Mouse (Mus musculus) kidney, embryonic 16.5 days (tissue): ENCODE results near the gene Pou2f3. TPM values are rescaled to one million over a fixed set of nuclear protein-coding genes. Genes with fewer than 3 reads are reported as not detected.

Experiments used
- ATAC-seq: fragments of 200-750 bp; cut with Nextera tagmentation; 2 replicates; pipeline ENCODE4 v1.8.0; 2017; ENCODE audit warnings: moderate TSS enrichment; ENCODE audit not compliant: low FRiP score, low TSS enrichment
- H3K27ac ChIP-seq: fragments of 300-500 bp; sonication (generic); 2 replicates; pipeline ENCODE4 v1.5.1; 2014; ENCODE audit warnings: low read length
- H3K27me3 ChIP-seq: fragments of 300-500 bp; sonication (generic); 2 replicates; pipeline ENCODE4 v1.6.1; 2014; ENCODE audit warnings: low read length, control low read depth, mixed read lengths; ENCODE audit not compliant: insufficient read depth
- H3K36me3 ChIP-seq: fragments of 300-500 bp; sonication (generic); 2 replicates; pipeline ENCODE4 v1.6.1; 2014; ENCODE audit warnings: low read length, control low read depth, mixed read lengths; ENCODE audit not compliant: insufficient read depth
- H3K4me1 ChIP-seq: fragments of 300-500 bp; sonication (generic); 2 replicates; pipeline ENCODE4 v1.6.1; 2014; ENCODE audit warnings: low read length, control low read depth, mixed read lengths; ENCODE audit not compliant: insufficient read depth
- H3K4me2 ChIP-seq: fragments of 300-500 bp; sonication (generic); replicated peaks from 2 replicates; pipeline ENCODE4 v1.6.1; 2014; ENCODE audit warnings: low read depth, low read length
- H3K4me3 ChIP-seq: fragments of 300-500 bp; sonication (generic); 2 replicates; pipeline ENCODE4 v1.5.1; 2014; ENCODE audit warnings: mild to moderate bottlenecking, low read length
- H3K9ac ChIP-seq: fragments of 300-500 bp; sonication (generic); replicated peaks from 2 replicates; pipeline ENCODE4 v1.6.1; 2014; ENCODE audit warnings: low read length
- H3K9me3 ChIP-seq: fragments of 300-500 bp; sonication (generic); 2 replicates; pipeline ENCODE4 v1.6.1; 2016; ENCODE audit warnings: low read length, control low read depth
- WGBS: fragments of 180-500 bp; shearing (Covaris S2); extraction: QIAGEN DNeasy Blood & Tissue Kit; methylation state at CpG from one replicate; pipeline ENCODE4 v1.1.7; 2014; 5-methylcytosine and 5-hydroxymethylcytosine counted together
- polyA plus RNA-seq: library from polyadenylated mRNA; unstranded; fragments of >200 nt; fragmentation: Nextera tagmentation; extraction: Ambion mirVana; gene quantifications from 2 replicates; pipeline ENCODE4 v1.2.1, GENCODE M21; 2015

The Pou2f3 gene
- polyA plus RNA-seq, 1 experiment from 2014 or later = 0.15 TPM

DNA sequence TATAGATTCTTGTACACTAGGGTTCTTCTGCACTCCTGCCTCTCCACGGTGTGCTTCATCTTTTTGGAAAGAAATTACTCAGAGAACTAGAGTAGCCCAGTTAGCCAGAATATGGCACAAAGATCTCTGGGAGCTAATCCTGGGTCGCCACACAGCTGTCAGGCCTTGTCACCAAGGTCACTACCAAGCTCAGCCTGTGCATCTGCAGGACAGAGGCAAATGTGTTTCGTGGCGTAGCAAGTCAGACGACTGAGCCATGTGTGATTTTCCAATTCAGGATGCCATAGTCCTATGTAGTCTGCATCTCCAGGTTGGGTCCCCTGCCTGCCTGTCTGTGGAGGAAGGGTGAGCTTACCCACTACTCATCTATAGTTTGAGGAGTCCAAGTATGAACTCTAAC lies 22.9 kb upstream of the Pou2f3 start:
- Histone ChIP-seq H3K4me2 (no peak overlapping the region), H3K27me3 (no peaks in the 10 kb centered on the region), H3K4me1 (peaks cover 79% of the 10 kb centered on the region), H3K4me3 (no peak overlapping the region), H3K27ac (peak overlapping the region; percentile 1; the same call in 1 of the 2 replicates), H3K36me3 (peaks cover 4% of the 10 kb centered on the region; the same call in 1 of the 2 replicates), H3K9ac (no peak overlapping the region), H3K9me3 (no peaks in the 10 kb centered on the region)
- 68% methylated on average over 5 of the region's 5 CpGs for WGBS
- no peak for ATAC-seq

DNA sequence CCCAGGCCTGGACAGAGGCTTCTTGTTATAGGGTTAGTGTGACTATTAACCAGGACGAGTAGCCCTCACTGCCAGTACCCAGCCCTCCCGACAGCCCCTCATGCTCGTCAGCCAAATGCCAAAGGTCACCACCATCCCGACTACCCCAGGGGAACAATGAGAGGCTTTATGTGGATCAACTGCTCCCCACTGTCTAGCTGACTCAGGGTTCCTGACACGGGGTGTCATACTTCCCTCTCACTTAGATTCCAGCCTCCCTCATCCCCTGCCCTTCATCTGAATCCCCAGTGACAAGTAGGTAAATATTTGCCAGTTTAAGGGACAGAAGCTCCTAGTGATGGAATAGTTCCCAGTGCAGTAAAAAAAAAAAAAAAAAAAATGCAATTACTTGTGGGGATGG lies 22.1 kb upstream of the Pou2f3 start:
- Histone ChIP-seq H3K9ac (no peak overlapping the region; the same call in 1 of the 2 replicates), H3K4me3 (no peak overlapping the region), H3K27ac (peak overlapping the region; percentile 70), H3K9me3 (no peaks in the 10 kb centered on the region), H3K36me3 (peaks cover 4% of the 10 kb centered on the region; the same call in 1 of the 2 replicates), H3K4me2 (no peak overlapping the region), H3K4me1 (peaks cover 77% of the 10 kb centered on the region), H3K27me3 (no peaks in the 10 kb centered on the region)
- WGBS = 22% methylated on average over 5 of the region's 5 CpGs
- no peak for ATAC-seq

DNA sequence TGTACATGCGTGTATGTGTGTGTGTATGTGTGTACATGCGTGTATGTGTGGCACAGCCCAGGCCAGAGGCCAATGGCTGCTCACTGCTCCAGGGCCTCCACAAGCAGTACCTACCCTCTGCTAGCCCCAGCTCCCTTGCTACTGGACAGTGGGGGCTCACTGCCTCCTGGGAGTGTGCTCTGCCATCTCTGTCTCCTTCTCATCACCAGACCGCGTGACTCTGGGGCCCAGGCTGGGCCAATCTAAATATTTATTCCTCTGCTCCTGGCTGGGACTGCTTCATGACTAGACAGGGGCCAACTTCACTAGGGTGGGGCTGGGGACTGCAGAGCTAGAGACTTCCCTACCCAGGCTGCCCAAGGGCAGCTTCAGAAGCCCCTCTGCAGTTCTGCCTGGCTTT lies 21.6 kb upstream of the Pou2f3 start:
- H3K27me3 ChIP-seq = no peaks in the 10 kb centered on the region
- H3K9me3 ChIP-seq = no peaks in the 10 kb centered on the region
- H3K4me1 ChIP-seq = peaks cover 76% of the 10 kb centered on the region
- H3K4me2 ChIP-seq = no peak overlapping the region
- H3K4me3 ChIP-seq = no peak overlapping the region
- peaks cover 4% of the 10 kb centered on the region; the same call in 1 of the 2 replicates for H3K36me3 ChIP-seq
- no peak overlapping the region; the same call in 1 of the 2 replicates for H3K9ac ChIP-seq
- peak overlapping the region; percentile 70 for H3K27ac ChIP-seq
- 41% methylated on average over 4 of the region's 4 CpGs for WGBS
- ATAC-seq = peak; percentile 57

DNA sequence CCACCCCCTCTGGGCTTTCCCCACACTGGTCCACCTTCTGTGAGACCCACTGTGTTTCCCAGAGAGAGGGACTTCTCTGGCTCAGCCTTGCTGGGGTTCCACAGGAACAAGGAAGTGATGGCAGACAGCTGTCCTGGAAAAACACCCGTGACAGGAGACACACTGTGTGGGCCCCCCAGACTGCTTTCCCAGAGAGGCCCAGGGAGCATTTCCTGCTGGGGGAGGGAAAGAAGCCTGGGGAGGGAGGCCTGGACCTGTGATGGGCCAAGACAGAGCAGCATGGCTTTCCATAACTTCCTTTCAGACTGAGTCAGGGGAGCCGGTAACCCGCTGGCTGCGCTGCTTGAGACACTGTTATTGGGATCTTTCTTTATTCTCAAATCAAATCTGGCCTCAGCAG lies 20.7 kb upstream of the Pou2f3 start:
- Histone ChIP-seq H3K4me2 (no peak overlapping the region), H3K4me3 (no peak overlapping the region), H3K4me1 (peaks cover 78% of the 10 kb centered on the region), H3K9me3 (no peaks in the 10 kb centered on the region), H3K27me3 (no peaks in the 10 kb centered on the region), H3K9ac (peak overlapping the region; percentile 56; the same call in 1 of the 2 replicates), H3K36me3 (peaks cover 4% of the 10 kb centered on the region; the same call in 1 of the 2 replicates), H3K27ac (peak overlapping the region; percentile 70)
- 30% methylated on average over 4 of the region's 4 CpGs for WGBS
- ATAC-seq = peak; percentile 60

DNA sequence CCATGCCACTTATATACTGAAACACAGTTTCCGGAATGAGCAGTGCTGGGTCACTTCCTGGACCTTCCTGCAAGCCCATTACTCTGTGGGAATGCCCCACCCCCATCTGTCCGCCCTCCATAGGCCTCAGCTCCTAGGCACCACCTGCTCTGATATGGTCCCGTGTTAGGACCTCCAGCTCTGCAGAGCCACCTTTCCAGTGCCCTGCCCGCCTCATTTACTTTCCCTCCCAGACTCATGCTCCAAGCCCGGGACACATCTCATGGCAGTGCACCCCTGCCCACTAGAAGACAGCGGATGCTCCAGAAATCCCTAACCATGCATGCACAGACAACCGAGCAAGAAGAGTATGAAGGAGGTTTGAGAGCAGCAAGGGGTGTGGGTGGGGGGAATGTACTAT lies 19.8 kb upstream of the Pou2f3 start:
- H3K27ac ChIP-seq = no peak overlapping the region

DNA sequence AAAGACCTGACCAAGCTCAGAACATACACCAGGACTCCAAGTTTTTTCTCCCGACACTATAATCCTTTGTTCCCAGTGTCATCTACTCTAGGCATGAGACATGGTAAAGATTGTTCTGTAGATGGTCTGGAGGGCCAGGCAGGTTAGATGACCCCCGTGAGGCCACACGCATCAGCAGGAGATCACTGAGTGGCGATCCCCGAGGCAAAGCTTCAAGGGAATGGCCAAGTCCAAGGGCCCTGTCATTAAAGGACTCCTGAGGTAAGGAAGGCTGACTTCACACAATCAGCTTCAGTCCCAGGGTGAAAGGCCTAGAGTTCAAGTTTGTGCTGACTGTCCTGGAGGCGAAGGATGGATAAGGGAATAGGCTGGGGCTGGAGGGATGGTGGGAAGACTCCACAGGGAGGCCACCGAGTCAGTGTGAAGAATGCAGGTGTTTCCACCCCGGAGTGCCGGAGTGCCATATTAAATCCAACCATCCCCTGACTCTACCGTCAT lies 19.3 kb upstream of the Pou2f3 start:
- ATAC-seq = no peak
- H3K27me3 ChIP-seq = no peaks in the 10 kb centered on the region
- no peak overlapping the region for H3K9ac ChIP-seq
- no peaks in the 10 kb centered on the region for H3K9me3 ChIP-seq
- no peak overlapping the region for H3K4me3 ChIP-seq
- H3K27ac ChIP-seq = no peak overlapping the region
- 86% methylated on average over 10 of the region's 10 CpGs for WGBS
- H3K36me3 ChIP-seq = peaks cover 4% of the 10 kb centered on the region; the same call in 1 of the 2 replicates
- peaks cover 78% of the 10 kb centered on the region for H3K4me1 ChIP-seq
- H3K4me2 ChIP-seq = no peak overlapping the region

More for the DNA sequence above, 19.8 kb upstream of the Pou2f3 start:
- no peaks in the 10 kb centered on the region for H3K9me3 ChIP-seq
- H3K9ac ChIP-seq = no peak overlapping the region
- H3K27me3 ChIP-seq = no peaks in the 10 kb centered on the region
- peaks cover 79% of the 10 kb centered on the region for H3K4me1 ChIP-seq
- H3K36me3 ChIP-seq = peaks cover 4% of the 10 kb centered on the region; the same call in 1 of the 2 replicates
- no peak overlapping the region for H3K4me3 ChIP-seq
- no peak for ATAC-seq
- WGBS = 79% methylated on average over 7 of the region's 7 CpGs
- H3K4me2 ChIP-seq = no peak overlapping the region

DNA sequence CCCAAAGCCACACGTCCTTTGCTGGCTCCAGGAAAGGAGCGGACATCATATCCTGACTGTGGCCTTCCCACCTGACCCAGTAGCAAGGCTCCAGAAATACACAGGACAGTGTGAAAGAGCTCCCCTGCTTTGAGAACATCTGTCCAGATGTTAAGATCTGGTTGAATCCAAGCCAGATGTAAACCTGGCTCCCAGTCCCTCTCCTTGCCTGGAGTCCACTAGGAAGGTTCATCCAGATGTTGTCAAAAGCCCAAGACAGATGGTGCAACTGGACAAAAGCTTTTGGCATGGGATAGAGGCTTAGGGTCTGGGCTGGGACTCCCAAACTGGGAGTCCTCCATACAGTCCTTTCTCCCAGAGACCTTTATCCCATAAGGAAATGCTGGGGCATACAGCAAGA lies 18.6 kb upstream of the Pou2f3 start:
- no peak overlapping the region for H3K4me2 ChIP-seq
- no peak overlapping the region for H3K27ac ChIP-seq
- peaks cover 73% of the 10 kb centered on the region for H3K4me1 ChIP-seq
- no peaks in the 10 kb centered on the region for H3K27me3 ChIP-seq
- peaks cover 7% of the 10 kb centered on the region; the same call in 1 of the 2 replicates for H3K36me3 ChIP-seq
- H3K4me3 ChIP-seq = no peak overlapping the region
- no peak overlapping the region for H3K9ac ChIP-seq
- no peak for ATAC-seq
- 75% methylated on average over 2 of the region's 2 CpGs for WGBS
- H3K9me3 ChIP-seq = no peaks in the 10 kb centered on the region

DNA sequence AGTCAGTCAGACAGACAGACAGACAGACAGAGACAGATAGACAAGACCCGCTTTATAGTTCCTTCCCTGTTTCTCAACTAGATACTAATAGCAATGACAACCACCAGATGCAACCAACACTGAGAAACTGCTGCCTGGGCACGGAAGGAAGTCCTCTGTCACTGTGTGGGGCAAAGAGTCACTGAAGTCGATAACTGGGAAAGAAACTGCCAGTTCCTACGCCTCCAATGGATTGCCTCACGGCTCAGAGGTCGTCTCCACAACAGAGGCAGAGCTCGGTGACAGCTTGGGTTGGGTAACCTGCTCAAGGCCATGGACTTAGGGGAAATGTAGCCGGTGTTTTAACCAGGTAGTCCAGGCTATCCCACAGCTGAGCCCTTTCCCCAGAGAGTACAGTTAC lies 17.5 kb upstream of the Pou2f3 start:
- H3K4me2 ChIP-seq = no peak overlapping the region
- H3K27ac ChIP-seq = no peak overlapping the region
- H3K27me3 ChIP-seq = no peaks in the 10 kb centered on the region
- no peak overlapping the region for H3K4me3 ChIP-seq
- no peak overlapping the region for H3K9ac ChIP-seq
- H3K9me3 ChIP-seq = no peaks in the 10 kb centered on the region
- H3K4me1 ChIP-seq = peaks cover 62% of the 10 kb centered on the region
- peaks cover 10% of the 10 kb centered on the region; the same call in 1 of the 2 replicates for H3K36me3 ChIP-seq
- no peak for ATAC-seq
- 72% methylated on average over 8 of the region's 8 CpGs for WGBS

DNA sequence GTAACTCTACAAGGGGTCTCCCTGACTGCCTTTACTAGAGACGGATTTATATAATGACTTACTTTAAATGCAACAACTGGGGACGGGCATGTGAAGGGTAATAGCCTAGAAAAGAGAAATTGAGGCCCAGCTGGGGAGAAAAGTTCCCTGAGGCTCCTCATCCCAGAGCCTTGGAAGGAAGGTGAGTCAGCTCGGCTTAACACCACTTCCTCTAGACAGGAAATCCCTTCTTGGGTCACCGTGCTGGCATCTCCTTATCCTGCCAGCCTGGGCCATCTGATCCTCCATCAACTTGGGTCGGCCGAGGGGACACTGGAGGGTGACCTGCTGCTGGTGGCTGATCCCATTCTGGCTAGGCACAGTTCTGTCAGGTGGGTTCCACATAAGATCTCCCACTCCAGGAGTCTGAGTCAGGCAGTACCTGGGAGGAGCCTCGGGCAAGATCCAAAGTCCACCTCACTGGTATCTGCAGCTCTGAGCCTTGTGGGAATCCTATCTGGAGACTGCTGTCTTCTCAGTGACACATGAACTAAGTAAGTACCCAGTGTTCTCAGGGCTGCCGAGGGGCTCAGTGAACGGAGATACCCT lies 16.5 kb upstream of the Pou2f3 start:
- Histone ChIP-seq H3K27me3 (no peaks in the 10 kb centered on the region), H3K9me3 (no peaks in the 10 kb centered on the region), H3K27ac (peak overlapping the region; percentile 70; the same call in 1 of the 2 replicates), H3K4me2 (no peak overlapping the region), H3K9ac (no peak overlapping the region), H3K4me1 (peaks cover 53% of the 10 kb centered on the region), H3K4me3 (no peak overlapping the region), H3K36me3 (peaks cover 17% of the 10 kb centered on the region; the same call in 1 of the 2 replicates)
- ATAC-seq = 0 out of 2 replicates have a peak, but pooled peaks have one; percentile 28
- 42% methylated on average over 9 of the region's 9 CpGs for WGBS

DNA sequence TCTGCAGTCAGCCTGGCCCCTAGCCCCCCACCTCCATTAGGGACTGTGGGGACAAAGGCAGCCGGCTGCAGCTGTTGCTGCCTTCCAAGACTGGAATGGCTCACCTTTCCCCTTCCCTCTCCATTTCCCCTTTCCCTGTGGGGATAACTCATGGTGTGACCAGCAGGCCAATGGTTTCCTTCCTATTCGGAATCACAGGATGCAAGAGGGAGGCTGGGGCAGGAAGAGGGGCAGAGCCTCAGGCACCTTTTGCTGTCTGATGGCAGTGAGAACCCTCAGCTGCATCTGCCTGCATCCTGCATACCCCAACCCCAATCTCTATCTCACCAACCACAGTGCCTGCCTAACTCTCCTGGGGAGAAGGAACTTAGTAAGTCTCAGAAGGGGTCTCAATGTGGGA lies 15.3 kb upstream of the Pou2f3 start:
- peaks cover 41% of the 10 kb centered on the region for H3K4me1 ChIP-seq
- peak overlapping the region; percentile 70 for H3K27ac ChIP-seq
- H3K27me3 ChIP-seq = no peaks in the 10 kb centered on the region
- H3K9me3 ChIP-seq = no peaks in the 10 kb centered on the region
- peak overlapping the region; percentile 33 for H3K9ac ChIP-seq
- H3K4me3 ChIP-seq = no peak overlapping the region
- no peak for ATAC-seq
- peaks cover 24% of the 10 kb centered on the region; the same call in 1 of the 2 replicates for H3K36me3 ChIP-seq
- no peak overlapping the region for H3K4me2 ChIP-seq
- 37% methylated on average over 2 of the region's 2 CpGs for WGBS
